Mouse (Mus musculus) lung, postnatal 0 days (tissue): Measurements from ENCODE around the gene Sept8.

Experiments used
- CTCF ChIP-seq: IDR thresholded peaks from 2 replicates; pipeline ENCODE4 v1.5.1; 2016; ENCODE audit warnings: antibody characterized with exemption, mild to moderate bottlenecking
- EP300 ChIP-seq: IDR thresholded peaks from 2 replicates; pipeline ENCODE4 v1.6.1; 2016; ENCODE audit warnings: antibody characterized with exemption, mild to moderate bottlenecking, control low read depth

DNA sequence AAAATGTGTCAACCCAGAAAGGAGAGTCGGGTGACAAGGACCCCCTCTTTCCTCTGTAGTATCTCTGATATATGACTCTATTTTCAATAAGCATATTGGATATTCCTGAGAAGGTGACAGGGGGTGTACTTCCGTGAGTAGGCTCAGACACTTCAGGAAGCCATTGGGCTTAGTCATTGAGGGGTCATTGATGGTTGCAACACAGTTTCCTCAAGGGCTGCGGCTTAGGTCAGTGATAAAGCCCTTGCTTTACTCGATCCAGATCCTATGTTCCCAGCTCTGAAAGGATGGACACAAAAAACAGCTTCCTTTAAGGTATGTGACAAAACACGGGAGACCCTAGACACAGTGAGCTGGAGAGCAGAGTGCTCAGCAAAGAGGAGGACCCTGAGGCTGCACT is 15.3 kb upstream of the Sept8 start:
- TF ChIP-seq CTCF, result no peak
- TF ChIP-seq EP300, result no peak
